Mouse (Mus musculus): ENCODE data around the gene Nagk. TPM values are rescaled to one million over a fixed set of nuclear protein-coding genes. Genes with fewer than 3 reads are reported as not detected.
A peak's percentile ranks its signal among the peaks of the same experiment; 100 is the strongest.
"Not testable (repeated sequence)": the region's sequence is repeated elsewhere in the genome, so short reads cannot be mapped to it uniquely, and the experiment has no call there.

Gene Nagk
- total RNA-seq (2021) = 1 to 10 TPM; 3.8 to 6.6 TPM
- long read RNA-seq, experiment 1, transcript Nagk-201 (10 exons, 1,405 nt) = major isoform, 6 of 13 reads
- long read RNA-seq, experiment 1, partial matches to known transcripts = 3 of 13 reads
- long read RNA-seq, experiment 1, other reads (novel, unspliced or antisense) = 0 of 13 reads
- long read RNA-seq, experiment 2, transcript Nagk-206 (10 exons, 1,049 nt) = major isoform, 7 of 22 reads
- long read RNA-seq, experiment 2, transcript Nagk-201 (10 exons, 1,405 nt) = minor isoform, 5 of 22 reads
- long read RNA-seq, experiment 2, partial matches to known transcripts = 2 of 22 reads
- long read RNA-seq, experiment 2, other reads (novel, unspliced or antisense) = 5 of 22 reads

GRCm38 (mm10) chr6:83794760-83795296 is at the start of gene Nagk:
Nagk (plus strand) TSS chr6:83794982.
- peak; percentile 90 for DNase-seq

- no peak for DNase-seq
These were observed 49.3 kb upstream of the Nagk start for GRCm38 (mm10) chr6:83745466-83745865.

DNA sequence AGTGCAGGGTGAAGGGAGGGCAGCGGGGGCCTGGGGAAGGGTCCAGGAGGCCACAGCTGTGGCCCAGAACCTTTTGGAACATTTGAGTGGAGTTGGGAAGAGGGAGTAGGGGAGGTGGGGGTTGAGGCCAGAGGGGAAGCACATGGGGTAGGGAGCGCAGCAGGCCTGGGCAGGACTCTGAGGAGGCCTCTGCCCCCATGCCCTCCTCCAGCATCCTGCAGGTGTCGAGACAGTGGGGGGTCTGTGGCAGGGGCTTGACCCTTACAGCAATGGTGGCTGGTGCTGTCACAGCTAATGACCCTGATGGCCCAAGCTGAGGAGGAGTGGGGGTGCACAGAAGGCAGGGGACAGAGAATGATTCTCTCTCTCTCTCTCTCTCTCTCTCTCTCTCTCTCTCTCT is 45.5 kb upstream of the Nagk start:
- DNase-seq = no peak

DNA sequence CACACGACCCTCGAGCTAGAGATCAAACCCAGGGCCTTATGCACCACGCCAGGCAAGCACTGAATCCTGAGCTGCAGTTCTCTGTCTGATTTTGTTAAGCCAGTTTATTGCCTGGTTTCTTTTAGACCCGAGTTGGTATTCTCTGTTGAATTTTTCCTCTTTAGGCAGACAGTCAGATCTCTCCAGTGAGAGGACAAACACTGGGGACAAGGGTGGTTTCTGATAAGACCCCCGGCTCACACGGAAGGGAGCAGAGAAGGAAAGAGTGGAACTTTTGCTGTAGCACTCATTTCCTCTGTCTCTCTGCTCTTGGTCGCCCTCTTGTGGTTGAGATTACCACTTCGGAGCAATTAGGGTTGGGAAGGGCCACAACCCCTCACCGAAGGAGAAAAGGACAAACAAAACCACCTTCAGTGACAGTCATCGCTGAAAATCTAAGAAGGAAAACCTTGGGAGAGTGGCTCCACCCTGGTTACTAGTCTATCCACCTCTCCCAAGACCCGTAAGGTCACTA is 44.6 kb upstream of the Nagk start:
- DNase-seq = no peak

DNA sequence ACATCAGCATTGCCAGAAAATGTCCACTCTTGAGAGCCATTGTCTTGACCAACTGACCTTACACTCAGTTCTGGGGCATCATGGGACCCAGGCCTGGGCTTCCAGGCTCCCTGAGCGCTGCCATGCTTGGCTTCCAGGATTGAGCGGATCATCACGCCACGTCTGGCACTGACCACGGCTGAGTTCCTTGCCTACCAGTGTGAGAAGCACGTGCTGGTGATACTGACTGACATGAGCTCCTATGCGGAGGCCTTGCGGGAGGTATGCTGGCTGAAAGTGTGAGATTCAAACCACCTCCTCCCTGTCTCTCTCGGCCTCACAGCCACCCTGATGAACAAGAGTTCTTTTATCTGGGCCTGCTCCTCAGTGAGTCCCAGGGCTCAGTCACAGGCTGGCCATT is 38.7 kb upstream of the Nagk start:
- DNase-seq = no peak

DNA sequence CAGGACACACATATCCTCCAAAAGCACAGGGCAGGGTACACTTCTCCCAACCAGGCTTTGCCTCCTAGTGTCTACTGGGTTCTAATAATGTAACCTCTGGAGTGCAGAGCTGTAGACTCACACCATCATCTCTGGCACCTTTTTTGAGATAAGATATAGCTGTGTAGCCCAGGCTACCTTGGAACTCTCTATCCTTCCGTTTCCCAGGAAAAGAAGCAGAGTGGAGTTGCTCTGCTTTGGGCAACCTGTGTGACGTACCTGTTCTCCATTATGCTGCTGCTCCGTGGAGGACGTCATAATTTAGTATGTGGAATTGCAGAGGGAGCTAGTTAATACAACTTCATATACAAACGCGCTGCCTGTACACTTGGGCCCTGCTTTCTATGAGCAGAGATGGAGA is 32.4 kb upstream of the Nagk start, which contains the start of gene Ankrd53:
Gene Ankrd53, plus strand, starts transcription at position 301 of the 400 bp plus-strand sequence.
- DNase-seq = no peak

GRCm38 (mm10) chr6:83762880-83763431 is 31.8 kb upstream of the Nagk start:
- DNase-seq = no peak

- DNase-seq = no peak
These were observed 27.8 kb upstream of the Nagk start for GRCm38 (mm10) chr6:83766982-83767381.

DNA sequence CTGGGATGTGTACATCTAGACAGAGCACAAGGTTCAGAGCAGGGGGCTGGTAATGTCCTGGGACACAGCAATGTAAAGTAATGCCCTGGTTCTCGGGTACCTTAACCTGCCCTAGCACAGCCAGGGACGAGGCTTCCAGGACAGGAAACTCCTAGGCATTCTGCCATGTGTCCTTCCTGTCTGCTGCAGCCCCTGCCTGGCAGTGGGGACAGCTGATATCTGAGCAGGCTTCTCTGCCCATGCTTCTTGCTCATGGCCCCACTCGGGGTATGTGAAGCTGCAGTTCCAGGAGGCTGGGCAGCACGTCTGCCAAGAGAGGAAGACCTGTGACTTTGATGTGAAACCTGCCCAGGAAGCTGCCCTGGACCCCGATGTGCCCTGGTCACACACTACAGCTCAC is 26.3 kb upstream of the Nagk start:
- no peak for DNase-seq

- DNase-seq = no peak
These were observed 20.7 kb upstream of the Nagk start for GRCm38 (mm10) chr6:83774126-83774525.

GRCm38 (mm10) chr6:83774781-83775563 is 19.8 kb upstream of the Nagk start:
- no peak for DNase-seq

GRCm38 (mm10) chr6:83775638-83776293 is 19.0 kb upstream of the Nagk start, which contains the start of gene Tex261:
Tex261 (minus strand) TSS chr6:83775813.
- DNase-seq = peak; percentile 92

DNA sequence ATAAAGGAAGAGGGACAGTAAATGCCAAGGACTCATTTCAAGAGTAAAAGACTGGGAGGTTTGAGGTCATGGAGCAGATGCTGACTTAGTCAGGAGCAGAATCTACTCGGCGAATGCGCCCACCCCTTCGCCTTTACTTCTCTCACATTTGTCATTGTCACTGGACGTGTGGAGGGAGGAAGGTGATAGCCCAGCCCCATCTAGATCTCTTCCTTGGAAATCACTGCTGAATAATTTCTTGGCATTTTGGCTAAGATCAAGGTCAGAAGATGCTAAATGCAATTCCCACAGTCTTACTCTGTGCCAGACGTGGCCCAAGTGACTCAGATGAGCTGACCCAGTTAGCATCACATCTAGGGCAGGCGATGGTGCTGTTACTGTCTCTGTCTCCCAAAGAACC is 16.5 kb upstream of the Nagk start:
- DNase-seq = no peak

GRCm38 (mm10) chr6:83779026-83779425 is 15.8 kb upstream of the Nagk start:
- DNase-seq = no peak

DNA sequence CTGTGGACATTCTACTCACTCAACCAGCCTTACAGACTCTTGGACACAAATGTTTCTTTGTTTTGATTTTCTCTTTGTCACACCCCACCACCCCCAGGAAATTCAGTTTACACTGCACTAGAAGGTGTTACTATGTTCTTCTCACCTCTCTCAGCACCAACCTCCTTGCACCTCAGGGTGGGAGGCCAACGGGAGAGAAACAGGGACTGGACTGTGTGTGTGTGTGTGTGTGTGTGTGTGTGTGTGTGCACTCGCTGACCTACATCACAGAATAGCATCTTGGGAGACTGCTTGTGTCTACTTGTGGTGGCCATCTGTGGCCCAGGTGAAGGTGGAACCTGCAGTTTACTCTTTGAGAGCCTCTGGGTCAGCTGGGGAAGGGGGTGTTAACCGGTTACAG is 8.4 kb upstream of the Nagk start:
- no peak for DNase-seq

DNA sequence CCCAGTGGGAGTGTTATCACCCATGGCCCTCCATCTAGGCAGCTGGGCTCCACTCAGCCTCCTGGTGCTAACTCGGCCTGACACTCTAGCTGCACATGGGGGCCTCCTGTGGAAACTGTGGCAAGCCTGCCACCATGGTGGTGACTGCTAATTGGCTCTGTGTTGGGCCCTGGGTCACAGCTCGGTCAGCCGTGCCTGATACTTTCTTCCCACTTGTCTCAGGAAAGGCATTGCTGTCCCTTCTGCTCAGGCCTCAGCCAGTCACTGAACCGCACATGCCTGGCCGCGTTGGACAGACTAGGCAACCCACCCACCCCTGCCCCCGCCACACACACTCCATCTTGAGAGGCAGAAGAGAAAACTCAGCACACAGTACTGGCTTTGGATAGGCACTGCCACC is 6.2 kb upstream of the Nagk start:
- DNase-seq = no peak

DNA sequence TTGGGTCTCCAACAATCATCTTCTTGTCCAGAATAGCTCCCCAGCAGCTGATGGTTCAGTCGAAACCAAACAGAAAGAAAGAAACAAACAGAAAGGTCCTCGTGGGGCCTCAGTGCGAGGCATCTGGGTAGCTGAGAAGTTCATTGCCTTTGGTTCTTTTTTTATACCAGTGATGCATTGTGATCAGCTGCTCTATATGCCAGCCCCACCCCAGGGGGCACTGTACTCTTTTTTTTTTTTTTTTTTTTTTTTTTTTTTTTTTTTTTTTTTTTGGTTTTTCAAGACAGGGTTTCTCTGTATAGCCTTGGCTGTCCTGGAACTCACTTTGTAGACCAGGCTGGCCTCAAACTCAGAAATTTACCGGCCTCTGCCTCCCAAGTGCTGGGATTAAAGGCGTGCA is 4.2 kb upstream of the Nagk start:
- DNase-seq = not testable (repeated sequence)

DNA sequence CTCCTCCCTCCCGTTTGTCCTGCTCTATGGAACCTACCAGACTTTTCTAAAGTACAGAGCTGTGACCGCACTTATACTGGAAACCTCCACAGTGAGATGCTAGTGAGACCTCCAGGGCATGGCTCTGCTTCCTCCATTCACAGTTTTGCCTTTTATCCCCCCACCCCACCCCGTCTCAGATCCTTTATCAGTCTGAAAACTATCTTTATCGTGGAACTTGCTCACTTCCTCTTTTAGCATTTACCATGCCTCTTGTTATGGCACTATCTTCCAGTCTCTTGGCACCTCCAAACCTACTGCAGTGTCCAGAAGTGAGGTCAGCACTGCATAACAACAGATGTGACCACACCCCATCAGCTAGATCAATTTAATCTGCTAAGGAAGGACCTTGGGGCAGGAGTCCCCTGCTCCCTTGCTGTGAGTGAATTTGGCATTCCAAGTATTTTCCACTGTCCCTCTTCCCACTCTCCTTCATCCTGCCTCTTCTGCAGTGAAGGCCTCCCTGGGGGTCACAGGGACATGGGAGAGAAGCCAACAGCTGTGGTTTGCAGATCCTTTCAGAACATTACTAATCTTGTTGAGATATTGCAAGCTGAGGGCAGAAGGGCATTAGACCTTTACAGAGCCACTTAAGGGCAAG is 3.4 kb upstream of the Nagk start:
- DNase-seq = no peak

GRCm38 (mm10) chr6:83795492-83795900 is 714 bp downstream of the Nagk start:
- no peak for DNase-seq

DNA sequence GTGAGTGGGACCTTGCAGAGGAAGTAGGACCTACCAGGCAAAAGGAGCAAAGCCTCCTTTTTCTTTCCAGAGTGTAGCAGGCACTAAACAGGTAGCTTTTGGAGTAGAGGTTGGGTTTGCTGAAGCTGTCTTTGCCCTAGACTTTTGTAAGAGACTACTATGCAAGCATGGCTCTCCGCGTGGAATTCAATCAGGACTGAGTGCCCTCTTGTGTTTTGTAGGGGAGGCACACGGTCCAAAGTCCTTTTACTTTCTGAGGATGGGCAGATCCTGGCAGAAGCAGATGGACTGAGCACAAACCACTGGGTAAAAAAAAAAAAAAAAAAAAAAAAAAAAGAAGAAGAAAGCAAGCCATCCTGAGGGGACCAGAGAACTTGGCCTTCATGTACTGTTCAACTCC is 1.9 kb downstream of the Nagk start:
- no peak for DNase-seq

DNA sequence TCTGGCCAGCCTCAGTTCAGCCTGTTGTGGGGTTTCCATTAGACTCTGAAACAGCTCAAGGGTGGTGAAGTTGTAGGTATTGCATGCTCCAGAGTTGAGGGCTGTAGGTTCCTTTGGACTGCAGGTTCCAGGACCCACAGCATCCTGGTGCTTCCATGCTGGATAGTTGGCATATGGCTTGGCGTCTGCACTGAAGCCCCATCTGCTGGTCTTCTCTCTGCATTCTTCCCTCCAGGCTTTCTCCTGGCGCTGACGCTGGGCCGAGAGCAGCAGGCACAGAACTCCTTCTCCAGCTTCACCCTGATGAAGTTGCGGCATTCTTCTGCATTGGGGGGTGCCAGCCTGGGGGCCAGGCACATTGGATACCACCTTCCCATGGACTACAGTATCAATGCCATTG is 7.3 kb downstream of the Nagk start:
- no peak for DNase-seq

DNA sequence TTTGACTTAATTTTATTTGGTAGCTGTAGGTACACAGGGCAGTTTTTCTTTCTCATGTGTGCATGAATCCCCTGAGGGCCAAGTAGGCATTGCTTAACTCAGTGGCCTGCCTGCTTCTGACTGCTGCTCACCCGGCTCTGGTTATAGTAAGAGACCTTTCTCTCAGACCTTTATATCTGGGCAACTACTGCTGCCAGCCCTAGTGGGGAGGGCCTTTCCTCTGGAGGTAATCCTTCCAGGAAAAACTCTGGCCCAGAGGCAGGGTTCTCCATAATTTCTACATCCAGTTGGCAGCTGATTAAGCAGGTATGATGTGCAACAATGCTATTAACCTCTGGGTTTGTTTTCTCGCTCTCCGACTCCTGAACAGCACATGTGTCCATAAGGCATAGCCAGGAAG is 8.1 kb downstream of the Nagk start:
- DNase-seq = no peak
